In genomic region chr7:119256916-119257315, GRCm38 (mm10) we compare ENCODE assay signal across 11 mouse cellular contexts.
"Had no signal": no experiment of that assay in that cellular context is flagged by ENCODE, and none has a peak within 500 bp of the region (broad histone marks: within the 10 kb centered on the region; RNA-seq: fewer than 3 reads in every experiment).

No protein-coding gene starts in this region.

- DNase-seq: forebrain, postnatal 0 days; gastrocnemius, postnatal 14 days; gastrocnemius, postnatal 36 days; heart, adult 11 months; heart, adult 2 months; heart, postnatal 4 days; kidney, adult 18-20 months; kidney, adult 8-10 months; kidney, postnatal 10 days; kidney, postnatal 25 days; kidney, postnatal 4 days had no signal
